Mouse (Mus musculus): Measurements from ENCODE around the gene Rnf224.

Gene Rnf224

DNA sequence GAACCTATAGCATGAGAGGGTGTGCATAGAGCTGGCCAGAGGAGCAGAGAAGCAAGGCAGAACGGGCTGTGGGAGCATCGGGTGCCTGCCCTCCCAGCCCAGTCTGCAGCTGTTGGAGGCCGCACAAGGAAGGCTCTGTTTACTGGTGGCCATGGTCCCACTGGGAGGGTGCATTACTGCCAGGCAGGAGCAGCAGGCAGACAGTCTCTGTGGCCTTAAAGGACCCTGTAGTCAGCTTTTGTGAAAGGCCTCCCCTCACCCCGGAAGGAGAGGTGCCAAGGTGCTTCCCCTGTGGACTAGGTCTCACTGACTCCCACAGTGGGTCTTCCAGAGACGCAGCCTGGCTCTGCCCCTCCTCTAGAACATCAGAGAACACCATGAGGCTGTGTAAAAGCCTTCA lies 9.7 kb downstream of the Rnf224 start:
- TF ChIP-seq CTCF (conservative IDR thresholded peaks at IDR 0.05; ENCODE audit: low read length) (no peak), NANOG (IDR thresholded peaks at IDR 0.05; ENCODE audit: borderline replicate concordance, low read length) (no peak), POU5F1 (IDR thresholded peaks at IDR 0.05; ENCODE audit: borderline replicate concordance, low read length) (no peak)
- peaks cover 22% of the 10 kb centered on the region for H3K36me3 ChIP-seq (ENCODE audit: insufficient read depth, low read length)
- H3K4me3 ChIP-seq (replicated peaks; ENCODE audit: low read length): no peak overlapping the region
- no peaks in the 10 kb centered on the region for H3K27me3 ChIP-seq (ENCODE audit: insufficient read depth, low read length)
- H3K9me3 ChIP-seq (ENCODE audit: low read length): no peaks in the 10 kb centered on the region
- H3K4me1 ChIP-seq (replicated peaks; ENCODE audit: low read depth, low read length): peaks cover 72% of the 10 kb centered on the region

DNA sequence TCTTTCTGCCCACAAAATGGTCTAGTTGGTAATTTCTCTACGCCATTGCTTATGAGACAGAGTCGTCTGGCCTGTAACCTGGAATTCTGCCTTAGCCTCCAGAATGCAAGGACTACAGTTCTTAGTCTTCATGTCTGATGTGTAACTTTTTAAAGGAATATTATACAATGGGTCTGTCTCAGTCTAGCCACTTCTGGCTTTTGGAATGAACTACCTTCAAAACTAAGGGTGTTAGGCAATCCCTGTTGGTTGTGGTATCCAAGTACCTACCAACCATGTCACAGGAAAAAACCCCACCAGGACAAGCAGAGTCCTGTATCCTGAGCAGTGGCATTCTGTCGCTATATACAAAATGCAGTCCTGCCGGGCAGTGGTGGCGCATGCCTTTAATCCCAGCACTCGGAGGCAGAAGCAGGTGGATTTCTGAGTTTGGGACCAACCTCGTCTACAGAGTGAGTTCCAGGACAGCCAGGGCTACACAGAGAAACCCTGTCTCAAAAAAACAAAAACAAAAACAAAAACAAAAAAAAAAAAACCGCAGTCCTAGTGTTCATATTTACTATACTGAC lies 10.7 kb downstream of the Rnf224 start:
- Histone ChIP-seq H3K4me1 (replicated peaks; ENCODE audit: low read depth, low read length) (peaks cover 72% of the 10 kb centered on the region), H3K9me3 (ENCODE audit: low read length) (no peaks in the 10 kb centered on the region), H3K4me3 (replicated peaks; ENCODE audit: low read length) (peak overlapping the region; percentile 81), H3K36me3 (ENCODE audit: insufficient read depth, low read length) (peaks cover 31% of the 10 kb centered on the region), H3K27me3 (ENCODE audit: insufficient read depth, low read length) (no peaks in the 10 kb centered on the region)
- no peak for TF ChIP-seq POU5F1 (IDR thresholded peaks at IDR 0.05; ENCODE audit: borderline replicate concordance, low read length)
- no peak for TF ChIP-seq CTCF (conservative IDR thresholded peaks at IDR 0.05; ENCODE audit: low read length)
- TF ChIP-seq NANOG (IDR thresholded peaks at IDR 0.05; ENCODE audit: borderline replicate concordance, low read length): no peak

DNA sequence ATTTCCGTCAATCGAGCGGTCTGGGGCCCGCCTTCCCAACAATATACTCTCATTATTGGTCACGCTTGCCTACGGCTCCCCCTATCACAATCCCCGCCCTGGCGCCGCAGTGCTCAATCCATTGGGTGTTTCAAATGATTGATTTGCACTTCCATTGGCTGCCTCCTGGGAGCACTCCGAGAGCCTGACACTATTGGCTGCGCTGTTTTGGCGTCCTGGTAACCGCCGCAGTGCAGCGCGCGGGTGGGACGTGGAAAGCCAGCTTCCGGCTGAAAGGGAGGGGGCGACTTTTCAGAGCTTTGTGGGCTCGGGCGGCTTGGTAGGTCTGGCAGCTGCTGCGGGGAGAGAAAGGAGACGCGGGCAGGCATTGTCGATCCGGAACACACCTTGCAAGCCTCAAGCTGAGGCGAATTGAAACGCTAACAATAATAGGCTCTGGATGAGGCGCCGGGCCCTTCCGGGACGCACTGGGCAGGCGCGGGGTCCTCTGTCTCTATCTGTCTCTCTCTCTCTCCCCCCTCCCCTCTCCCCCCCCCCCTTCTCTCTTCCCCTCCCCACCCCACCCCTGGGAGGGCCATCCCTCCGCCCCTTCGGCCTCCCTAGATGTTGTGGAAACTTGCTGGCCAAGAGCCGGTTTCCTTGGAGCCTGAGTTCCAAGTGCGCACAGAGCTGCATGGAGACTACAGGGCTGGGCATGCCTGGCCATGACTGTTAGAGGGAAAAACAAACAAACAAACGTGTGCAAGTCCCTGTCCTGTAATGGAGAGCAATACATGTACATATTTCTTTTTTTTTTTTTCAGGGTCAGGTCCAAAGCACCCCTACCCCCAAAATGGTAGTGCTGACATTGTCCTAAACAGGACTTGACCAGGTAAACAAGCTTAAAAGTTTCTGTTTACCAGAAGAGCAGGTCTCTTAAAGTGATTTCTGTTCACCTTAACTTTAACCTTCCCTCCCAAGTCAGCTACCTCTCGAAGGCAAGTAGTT lies 11.5 kb downstream of the Rnf224 start:
- TF ChIP-seq POU5F1 (IDR thresholded peaks at IDR 0.05; ENCODE audit: borderline replicate concordance, low read length) (no peak), NANOG (IDR thresholded peaks at IDR 0.05; ENCODE audit: borderline replicate concordance, low read length) (peak; percentile 62; the same call in 1 of the 2 replicates)
- H3K9me3 ChIP-seq (ENCODE audit: low read length): no peaks in the 10 kb centered on the region
- H3K36me3 ChIP-seq (ENCODE audit: insufficient read depth, low read length): peaks cover 33% of the 10 kb centered on the region
- no peaks in the 10 kb centered on the region for H3K27me3 ChIP-seq (ENCODE audit: insufficient read depth, low read length)
- H3K4me3 ChIP-seq (replicated peaks; ENCODE audit: low read length): peak overlapping the region; percentile 81
- H3K4me1 ChIP-seq (replicated peaks; ENCODE audit: low read depth, low read length): peaks cover 72% of the 10 kb centered on the region

- TF ChIP-seq NANOG (IDR thresholded peaks at IDR 0.05; ENCODE audit: borderline replicate concordance, low read length) (no peak), POU5F1 (IDR thresholded peaks at IDR 0.05; ENCODE audit: borderline replicate concordance, low read length) (no peak), CTCF (conservative IDR thresholded peaks at IDR 0.05; ENCODE audit: low read length) (no peak)
- peaks cover 73% of the 10 kb centered on the region for H3K4me1 ChIP-seq (replicated peaks; ENCODE audit: low read depth, low read length)
- H3K36me3 ChIP-seq (ENCODE audit: insufficient read depth, low read length): peaks cover 33% of the 10 kb centered on the region
- H3K27me3 ChIP-seq (ENCODE audit: insufficient read depth, low read length): no peaks in the 10 kb centered on the region
- peak within 1 kb of the TSS; percentile 99 for H3K4me3 ChIP-seq (replicated peaks; ENCODE audit: low read length)
- no peaks in the 10 kb centered on the region for H3K9me3 ChIP-seq (ENCODE audit: low read length)
Observed at GRCm38 (mm10) chr2:25224492-25224765, 12.2 kb downstream of the Rnf224 start, which contains the start of gene Tubb4b. Tubb4b (minus strand) TSS chr2:25224702.

DNA sequence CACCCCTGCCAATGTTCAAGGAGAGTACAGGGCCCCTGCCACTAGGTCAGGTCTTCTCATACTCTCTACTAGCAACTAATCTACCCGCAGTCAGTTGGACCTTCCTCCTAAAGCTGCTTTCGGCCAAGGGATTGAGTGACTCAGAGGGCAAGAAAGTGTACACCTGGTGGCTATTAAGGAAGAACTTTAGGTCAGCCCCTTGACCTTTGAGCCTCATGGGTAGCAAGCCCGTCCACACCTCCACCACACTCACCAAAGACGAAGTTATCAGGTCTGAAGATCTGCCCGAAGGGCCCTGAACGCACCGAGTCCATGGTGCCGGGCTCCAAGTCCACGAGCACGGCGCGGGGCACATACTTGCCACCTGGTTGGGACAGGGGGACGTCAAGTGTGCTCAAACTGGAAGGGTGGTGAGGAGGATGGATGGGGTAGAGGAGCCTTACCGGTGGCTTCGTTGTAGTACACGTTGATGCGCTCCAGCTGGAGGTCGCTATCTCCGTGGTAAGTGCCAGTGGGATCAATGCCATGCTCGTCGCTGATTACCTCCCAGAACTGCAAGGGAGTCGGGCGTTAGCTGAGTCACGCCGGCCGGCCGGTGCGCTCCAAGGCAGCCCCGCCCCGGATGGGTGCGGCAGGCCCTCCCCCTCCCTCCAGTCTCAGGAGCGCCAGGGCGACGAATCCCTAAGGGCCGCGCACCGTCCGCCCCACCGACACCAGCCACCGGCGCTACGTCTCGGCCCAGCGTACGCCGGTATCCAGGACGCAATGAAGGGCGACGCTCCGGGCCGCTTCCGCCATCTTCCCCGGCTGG lies 12.7 kb downstream of the Rnf224 start:
- Histone ChIP-seq H3K27me3 (ENCODE audit: insufficient read depth, low read length) (no peaks in the 10 kb centered on the region), H3K9me3 (ENCODE audit: low read length) (no peaks in the 10 kb centered on the region), H3K4me3 (replicated peaks; ENCODE audit: low read length) (peak overlapping the region; percentile 99), H3K4me1 (replicated peaks; ENCODE audit: low read depth, low read length) (peaks cover 67% of the 10 kb centered on the region), H3K36me3 (ENCODE audit: insufficient read depth, low read length) (peaks cover 33% of the 10 kb centered on the region)
- TF ChIP-seq NANOG (IDR thresholded peaks at IDR 0.05; ENCODE audit: borderline replicate concordance, low read length) (no peak), CTCF (conservative IDR thresholded peaks at IDR 0.05; ENCODE audit: low read length) (no peak), POU5F1 (IDR thresholded peaks at IDR 0.05; ENCODE audit: borderline replicate concordance, low read length) (no peak)

DNA sequence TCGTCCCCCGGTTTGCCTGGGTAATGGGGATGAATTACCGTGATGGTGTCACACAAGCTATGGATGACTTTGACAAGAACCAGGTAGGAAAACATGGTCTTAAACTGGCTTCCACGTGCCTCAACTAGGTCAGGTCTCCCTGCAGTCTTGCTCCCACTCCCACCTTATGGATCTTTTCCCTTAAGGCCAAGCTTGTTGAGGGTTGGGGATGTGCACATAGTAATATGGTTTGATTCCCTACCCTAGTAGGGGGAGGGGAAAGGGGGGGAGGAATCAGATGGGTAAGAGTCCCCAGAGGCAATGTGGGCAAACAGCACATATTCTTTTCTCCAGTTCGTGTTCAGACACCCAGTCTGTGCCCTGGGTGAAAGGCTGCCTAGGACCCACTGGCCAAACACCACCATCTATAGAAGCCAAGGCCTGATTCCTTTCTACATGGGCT lies 15.2 kb downstream of the Rnf224 start:
- Histone ChIP-seq H3K27me3 (ENCODE audit: insufficient read depth, low read length) (peaks cover 6% of the 10 kb centered on the region), H3K9me3 (ENCODE audit: low read length) (no peaks in the 10 kb centered on the region), H3K36me3 (ENCODE audit: insufficient read depth, low read length) (peaks cover 33% of the 10 kb centered on the region), H3K4me3 (replicated peaks; ENCODE audit: low read length) (peak overlapping the region; percentile 99), H3K4me1 (replicated peaks; ENCODE audit: low read depth, low read length) (peaks cover 43% of the 10 kb centered on the region)
- TF ChIP-seq NANOG (IDR thresholded peaks at IDR 0.05; ENCODE audit: borderline replicate concordance, low read length) (no peak), CTCF (conservative IDR thresholded peaks at IDR 0.05; ENCODE audit: low read length) (no peak), POU5F1 (IDR thresholded peaks at IDR 0.05; ENCODE audit: borderline replicate concordance, low read length) (no peak)

GRCm38 (mm10) chr2:25218445-25218844 lies 18.1 kb downstream of the Rnf224 start, which contains the start of gene Fam166a:
Fam166a (plus strand) TSS chr2:25218745.
- no peak for TF ChIP-seq POU5F1 (IDR thresholded peaks at IDR 0.05; ENCODE audit: borderline replicate concordance, low read length)
- no peak for TF ChIP-seq NANOG (IDR thresholded peaks at IDR 0.05; ENCODE audit: borderline replicate concordance, low read length)
- TF ChIP-seq CTCF (conservative IDR thresholded peaks at IDR 0.05; ENCODE audit: low read length): no peak
- H3K4me1 ChIP-seq (replicated peaks; ENCODE audit: low read depth, low read length): peaks cover 42% of the 10 kb centered on the region
- no peak within 1 kb of the TSS for H3K4me3 ChIP-seq (replicated peaks; ENCODE audit: low read length)
- peaks cover 28% of the 10 kb centered on the region for H3K36me3 ChIP-seq (ENCODE audit: insufficient read depth, low read length)
- peaks cover 6% of the 10 kb centered on the region for H3K27me3 ChIP-seq (ENCODE audit: insufficient read depth, low read length)
- no peaks in the 10 kb centered on the region for H3K9me3 ChIP-seq (ENCODE audit: low read length)

GRCm38 (mm10) chr2:25217666-25218065 lies 18.9 kb downstream of the Rnf224 start:
- Histone ChIP-seq H3K36me3 (ENCODE audit: insufficient read depth, low read length) (peaks cover 20% of the 10 kb centered on the region), H3K4me3 (replicated peaks; ENCODE audit: low read length) (no peak overlapping the region), H3K27me3 (ENCODE audit: insufficient read depth, low read length) (peaks cover 9% of the 10 kb centered on the region), H3K9me3 (ENCODE audit: low read length) (no peaks in the 10 kb centered on the region), H3K4me1 (replicated peaks; ENCODE audit: low read depth, low read length) (peaks cover 47% of the 10 kb centered on the region)
- TF ChIP-seq POU5F1 (IDR thresholded peaks at IDR 0.05; ENCODE audit: borderline replicate concordance, low read length) (no peak), NANOG (IDR thresholded peaks at IDR 0.05; ENCODE audit: borderline replicate concordance, low read length) (no peak)

Data from E14TG2a.4 (cell line).